Mouse (Mus musculus) adrenal gland, postnatal 14 days (tissue): ENCODE results near the gene Scube1. TPM values are rescaled to one million over a fixed set of nuclear protein-coding genes. Genes with fewer than 3 reads are reported as not detected.
A peak's percentile ranks its signal among the peaks of the same experiment; 100 is the strongest.

Source experiments
- DNase-seq: peaks from one replicate; pipeline ENCODE4 v3.0.0; 2021; ENCODE audit warnings: mixed read lengths
- total RNA-seq: library from RNA; stranded (reverse); gene quantifications from 2 replicates; pipeline ENCODE4 v1.2.3, GENCODE M21; 2021

Scube1 gene
- total RNA-seq, 1 experiment from 2014 or later, result 5.9 TPM

- DNase-seq, result peak; percentile 90
Measured at GRCm38 (mm10) chr15:83565434-83565833, 159.4 kb downstream of the Scube1 start.

- DNase-seq, result peak; percentile 76
Measured at GRCm38 (mm10) chr15:83563857-83564651, 160.8 kb downstream of the Scube1 start.

GRCm38 (mm10) chr15:83563327-83563856 lies 161.4 kb downstream of the Scube1 start, which contains the start of the genes Tspo and Mcat:
TSS of gene Tspo (plus strand) at chr15:83563592.
TSS of gene Mcat (minus strand) at chr15:83563787.
- peak; percentile 89 for DNase-seq

GRCm38 (mm10) chr15:83562626-83563270 lies 162.1 kb downstream of the Scube1 start:
- peak; percentile 93 for DNase-seq

GRCm38 (mm10) chr15:83560941-83561477 lies 163.8 kb downstream of the Scube1 start:
- no peak for DNase-seq

- DNase-seq, result peak; percentile 91
Measured at GRCm38 (mm10) chr15:83555161-83555974, 169.5 kb downstream of the Scube1 start.

Other genes starting within 250 kb of the Scube1 start
- 6.6 and 7.1 TPM in 2 replicates for gene Ttll1, start 214.1 kb downstream of the Scube1 start, total RNA-seq
- gene Bik, start 198.2 kb downstream of the Scube1 start, total RNA-seq, result 7.1 and 8.4 TPM in 2 replicates
- 344 and 362 TPM in 2 replicates for gene Tspo, start 161.4 kb downstream of the Scube1 start, total RNA-seq
- 34.6 and 41.1 TPM in 2 replicates for gene Mcat, start 161.2 kb downstream of the Scube1 start, total RNA-seq
- gene Ttll12, start 129.9 kb downstream of the Scube1 start, total RNA-seq, result 22.3 and 22.6 TPM in 2 replicates
- gene Mpped1, start 54.4 kb upstream of the Scube1 start, total RNA-seq, result not detected in 2 replicates